Mouse (Mus musculus) adrenal gland, postnatal 25 days (tissue): Measurements from ENCODE around the gene Rnf17. TPM values are rescaled to one million over a fixed set of nuclear protein-coding genes. Genes with fewer than 3 reads are reported as not detected.

Source experiments
- DNase-seq: peaks from one replicate; pipeline ENCODE4 v3.0.0; 2021; ENCODE audit warnings: mixed read lengths
- long read RNA-seq: library from polyadenylated mRNA; stranded (forward); transcript quantifications from one replicate; pipeline ENCODE4 v2.0.0, GENCODE M21; 2021
- total RNA-seq: library from RNA; stranded (reverse); gene quantifications from 2 replicates; pipeline ENCODE4 v1.2.3, GENCODE M21; 2021

Gene Rnf17
- 1.6 and 1.7 TPM in 2 replicates for total RNA-seq
- long read RNA-seq, partial matches to known transcripts: 1 of 1 reads
- long read RNA-seq, other reads (novel, unspliced or antisense): 0 of 1 reads

DNA sequence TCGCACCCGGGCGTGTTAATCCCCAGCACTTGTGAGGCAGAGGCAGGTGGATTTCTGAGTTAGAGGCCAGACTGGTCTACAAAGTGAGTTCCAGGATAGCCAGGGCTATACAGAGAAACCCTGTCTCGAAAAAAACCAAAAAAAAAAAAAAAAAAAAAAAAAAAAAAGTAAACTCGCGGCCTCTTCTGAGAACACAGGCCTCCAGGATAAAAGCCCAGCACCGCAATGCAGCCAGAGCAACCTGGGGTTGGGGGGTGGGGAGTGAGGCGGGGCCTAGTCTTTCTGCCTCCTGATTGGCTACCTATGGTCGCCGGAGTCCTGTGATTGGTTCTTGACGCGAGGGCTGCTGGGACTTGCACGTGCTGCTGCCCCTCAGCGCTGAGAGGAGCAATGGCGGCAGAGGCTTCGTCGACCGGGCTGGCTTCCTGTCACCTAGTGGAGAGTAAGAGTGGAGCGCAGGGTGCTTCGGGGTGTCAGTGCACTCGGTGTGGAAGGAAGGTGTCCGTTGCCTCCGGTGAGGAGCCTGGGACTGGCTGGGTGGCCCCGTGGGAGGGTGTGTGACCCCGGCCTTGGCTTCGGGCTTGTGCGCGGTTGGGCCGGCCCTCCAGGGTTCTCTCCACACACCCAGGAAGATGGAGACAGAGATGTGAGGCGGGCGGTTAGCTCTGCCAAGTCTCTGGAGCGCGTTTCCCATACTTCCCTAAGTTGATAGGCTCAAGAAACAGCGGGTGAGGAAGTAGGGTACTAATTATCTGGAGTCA lies at the start of gene Rnf17:
Gene Rnf17 (plus strand): TSS at position 271 of the 761 bp plus-strand sequence.
- DNase-seq: no peak

DNA sequence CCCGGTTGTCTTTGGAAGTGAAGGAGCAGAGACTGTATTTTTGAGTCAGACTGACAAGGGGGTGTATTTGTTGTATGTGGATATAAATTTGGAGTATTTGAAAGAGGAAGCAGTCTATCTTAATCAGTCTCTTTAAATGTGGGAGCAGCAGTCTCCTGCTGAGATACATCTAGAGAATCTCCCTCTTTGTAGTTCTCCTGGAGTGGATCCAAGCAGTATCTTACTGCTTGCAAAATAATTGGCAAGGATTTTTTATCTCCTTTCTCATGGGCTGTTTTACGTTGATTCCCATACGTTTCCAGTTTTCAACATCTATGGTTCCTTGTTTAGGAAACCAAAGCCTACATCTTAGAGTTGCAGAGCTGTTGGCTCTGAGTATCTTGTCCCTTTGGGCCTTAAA lies 47.6 kb upstream of the Rnf17 start:
- DNase-seq: no peak

GRCm38 (mm10) chr14:56355396-56355795 lies 47.0 kb upstream of the Rnf17 start:
- no peak for DNase-seq

DNA sequence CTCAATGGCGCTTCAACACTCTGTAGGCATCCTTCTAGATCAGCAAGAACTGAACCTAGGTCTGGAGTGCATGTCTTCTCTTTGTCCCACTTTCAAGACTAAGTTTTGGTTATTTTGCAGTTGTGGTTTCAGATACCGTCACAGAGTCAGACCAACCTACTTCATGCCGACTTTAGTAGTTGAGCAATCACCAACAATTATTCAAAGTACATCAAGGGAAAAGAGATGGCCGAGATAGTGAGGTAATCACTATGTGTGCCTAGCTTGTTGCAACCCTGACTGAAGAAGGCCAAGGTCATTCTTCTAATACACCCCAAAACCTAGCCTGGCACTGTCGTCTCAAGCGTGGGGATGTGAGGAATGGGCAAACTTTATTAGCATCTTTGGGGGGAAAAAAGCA lies 46.2 kb upstream of the Rnf17 start:
- DNase-seq: no peak

DNA sequence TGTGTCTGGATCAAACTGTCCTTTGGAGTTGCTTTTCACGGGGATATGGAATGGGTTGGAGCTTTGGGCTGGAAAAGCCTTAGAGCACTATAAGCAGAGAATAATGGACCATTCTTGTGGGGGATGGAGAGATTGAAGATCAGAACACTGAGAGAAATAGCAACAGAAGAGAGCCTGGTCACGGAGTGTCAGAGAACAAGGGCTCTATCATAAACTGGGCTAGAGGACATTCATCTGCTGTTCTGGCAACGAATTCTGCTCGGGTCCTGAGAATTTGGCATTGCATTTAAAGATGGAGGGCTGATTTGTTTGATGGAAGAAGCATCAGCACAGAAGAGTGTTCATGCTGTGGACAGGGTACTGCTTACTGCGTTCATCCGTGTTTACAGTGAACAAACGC lies 44.0 kb upstream of the Rnf17 start:
- no peak for DNase-seq

DNA sequence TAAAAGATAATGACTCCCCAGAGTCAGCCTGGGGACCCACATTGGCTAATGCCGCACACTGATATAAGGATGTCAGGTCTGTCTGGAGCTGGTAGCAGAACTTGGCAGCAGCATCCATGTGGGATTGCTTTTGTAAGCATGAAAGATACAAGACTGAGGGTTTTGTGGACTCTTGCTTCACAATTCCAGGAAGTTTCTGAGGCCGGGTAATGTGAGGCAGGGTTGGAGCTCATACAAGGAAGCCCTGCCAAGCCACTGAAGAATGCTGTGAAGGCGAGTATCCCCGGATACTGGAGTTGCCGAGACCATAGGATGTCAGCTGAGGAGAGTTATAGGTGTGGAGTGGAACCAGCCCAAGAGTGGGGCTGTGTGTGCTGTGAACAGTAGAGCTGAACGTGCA lies 43.2 kb upstream of the Rnf17 start:
- DNase-seq: no peak

- no peak for DNase-seq
These were observed 37.6 kb upstream of the Rnf17 start, which contains the start of gene Atp12a for GRCm38 (mm10) chr14:56364711-56365237. Gene Atp12a, plus strand, starts transcription at chr14:56365068.

GRCm38 (mm10) chr14:56365292-56365691 lies 37.1 kb upstream of the Rnf17 start:
- DNase-seq: no peak

DNA sequence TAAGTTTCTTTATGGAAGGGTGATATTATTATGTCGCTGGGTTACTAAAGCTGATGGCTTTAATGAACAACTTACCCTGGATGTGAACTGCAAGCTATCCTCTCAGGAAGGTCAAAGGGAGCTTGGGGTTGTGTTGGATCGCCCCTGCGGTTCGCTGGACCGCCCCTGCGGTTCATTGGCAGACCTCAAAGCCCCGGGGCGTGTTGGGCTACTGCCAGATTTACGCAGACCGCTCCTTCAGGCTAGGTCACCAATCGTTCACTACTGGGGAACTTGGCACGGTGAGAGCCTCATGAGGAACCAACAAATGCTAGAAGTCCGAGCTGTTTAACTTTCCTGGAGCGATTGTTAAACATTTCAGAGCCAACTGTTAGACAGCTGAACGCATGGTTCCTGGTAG lies 35.7 kb upstream of the Rnf17 start:
- DNase-seq: no peak

- no peak for DNase-seq
These were observed 33.5 kb upstream of the Rnf17 start for GRCm38 (mm10) chr14:56368834-56369233.

GRCm38 (mm10) chr14:56375731-56376130 lies 26.6 kb upstream of the Rnf17 start:
- DNase-seq: peak; percentile 76

DNA sequence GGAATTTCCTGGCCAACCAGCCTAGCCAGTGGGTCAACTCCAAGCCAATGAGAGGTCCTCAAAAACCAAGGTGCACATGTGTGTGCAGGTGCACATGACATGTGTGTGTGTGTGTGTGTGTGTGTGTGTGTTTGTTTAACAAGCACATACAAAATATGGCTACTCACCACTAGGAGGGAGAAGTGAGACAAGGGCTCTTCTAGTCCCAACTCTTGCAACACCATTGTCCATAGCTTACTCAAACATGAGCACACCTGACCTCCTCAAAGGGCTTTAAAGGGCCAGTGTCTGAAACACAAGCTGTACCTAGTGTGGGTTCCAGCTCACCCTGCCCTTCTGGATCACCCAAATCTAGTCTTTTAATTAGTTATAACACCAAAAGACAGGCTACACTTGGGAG lies 24.6 kb upstream of the Rnf17 start:
- DNase-seq: no peak

DNA sequence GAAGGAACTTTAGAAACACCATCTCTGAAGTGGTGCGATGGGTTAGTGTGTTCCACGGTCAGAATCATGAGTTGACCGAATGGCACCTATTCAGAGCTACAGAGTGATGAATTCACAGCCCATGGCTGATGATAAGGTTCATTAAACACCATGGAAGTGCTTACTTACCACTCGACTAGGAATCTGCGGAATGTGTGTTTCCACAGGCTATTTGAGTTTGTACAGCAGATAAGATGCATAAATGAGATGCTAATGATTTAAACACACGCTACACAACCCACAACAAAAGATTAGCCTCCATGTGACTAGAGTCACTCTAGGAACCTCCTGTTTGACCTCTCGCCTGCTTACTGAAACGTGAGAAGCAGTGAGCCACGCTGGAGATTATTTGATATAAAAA lies 23.0 kb upstream of the Rnf17 start:
- DNase-seq: no peak

GRCm38 (mm10) chr14:56382366-56382765 lies 20.0 kb upstream of the Rnf17 start:
- no peak for DNase-seq

DNA sequence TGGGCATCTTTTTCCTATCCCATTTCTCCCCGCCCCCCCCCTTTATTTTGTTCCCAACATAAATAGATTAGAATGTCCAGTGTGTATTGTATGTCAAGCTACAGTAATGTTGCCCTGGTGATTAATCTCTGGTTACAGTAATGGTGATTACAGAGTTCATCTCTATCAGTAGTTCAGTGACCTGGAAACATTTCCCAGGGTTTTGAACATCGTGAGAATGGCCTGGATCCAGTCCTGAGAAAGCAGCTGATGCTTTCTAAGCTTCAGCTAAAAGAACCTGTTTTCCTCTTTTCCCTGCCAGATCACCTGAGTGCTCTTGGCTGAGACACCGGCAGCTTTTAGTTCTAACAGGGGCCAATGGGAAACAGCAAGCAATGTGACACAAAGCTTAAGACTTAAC lies 12.1 kb upstream of the Rnf17 start:
- no peak for DNase-seq

DNA sequence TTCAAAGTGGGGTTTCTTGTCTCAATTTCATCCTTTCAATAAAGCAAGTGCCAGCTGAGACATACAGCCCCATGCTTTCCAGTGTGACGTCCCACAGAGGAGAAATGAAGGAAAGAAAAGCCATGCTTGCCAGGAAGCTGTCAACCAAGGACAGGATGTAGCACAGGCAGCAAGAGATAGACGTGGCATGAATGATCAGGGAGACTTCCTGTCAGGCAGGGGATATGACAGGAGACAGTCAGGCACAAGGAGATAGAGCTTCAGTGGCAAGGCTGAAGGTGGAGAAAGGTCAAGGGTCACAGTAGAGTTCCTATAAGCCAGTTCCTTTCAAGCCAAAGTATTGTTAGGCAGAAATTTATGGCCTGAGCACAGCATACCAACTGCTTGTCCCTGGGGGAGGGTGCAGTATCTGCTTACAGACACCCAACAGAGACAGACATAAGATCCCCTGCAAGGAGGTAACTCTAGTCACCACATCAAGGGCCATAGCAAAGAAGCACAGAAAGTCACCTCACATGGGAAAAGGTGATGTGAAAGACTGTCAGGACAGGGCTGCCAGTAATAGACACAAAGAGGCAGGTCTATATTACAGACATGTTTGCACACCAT lies 8.6 kb upstream of the Rnf17 start:
- DNase-seq: no peak

- peak; percentile 25 for DNase-seq
These were observed 4.4 kb upstream of the Rnf17 start for GRCm38 (mm10) chr14:56398001-56398400.

DNA sequence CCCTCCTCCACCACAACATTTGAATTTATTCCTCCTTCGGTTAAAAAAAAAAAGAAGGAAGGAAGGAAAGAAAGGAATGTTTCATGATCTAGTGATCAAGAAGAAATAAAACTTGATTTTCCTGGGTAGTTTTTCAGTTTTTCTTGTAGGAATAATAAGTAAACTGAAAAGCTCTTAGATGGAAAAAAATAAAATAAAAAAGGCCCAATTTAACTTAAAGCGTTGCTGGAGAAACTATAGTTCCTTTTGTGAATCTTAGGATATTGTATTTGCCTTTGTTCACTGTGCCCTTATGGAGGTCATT lies 643 bp downstream of the Rnf17 start:
- DNase-seq: no peak

- DNase-seq: no peak
These were observed 59.7 kb downstream of the Rnf17 start for GRCm38 (mm10) chr14:56462090-56462489.

DNA sequence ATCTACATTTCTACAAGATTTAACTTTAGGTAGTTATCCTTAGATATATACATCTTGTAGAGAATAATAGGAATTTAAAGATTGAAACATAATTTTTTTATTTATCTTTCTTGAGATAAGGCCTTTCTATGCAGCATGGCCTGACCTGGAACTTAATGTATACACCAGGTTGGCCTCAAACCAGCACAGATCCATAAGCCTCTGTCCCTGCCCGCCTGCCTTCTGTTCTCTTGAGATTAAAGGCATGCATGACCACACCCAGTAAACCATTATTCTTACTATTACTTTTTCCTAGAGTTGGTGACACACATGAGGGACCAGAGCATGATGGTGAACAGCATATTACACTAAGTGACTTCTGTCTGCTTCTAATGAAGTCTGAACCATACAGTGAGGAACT lies 60.3 kb downstream of the Rnf17 start:
- no peak for DNase-seq

GRCm38 (mm10) chr14:56468145-56468544 lies 65.8 kb downstream of the Rnf17 start:
- no peak for DNase-seq

GRCm38 (mm10) chr14:56489806-56490205 lies 87.4 kb downstream of the Rnf17 start:
- no peak for DNase-seq

DNA sequence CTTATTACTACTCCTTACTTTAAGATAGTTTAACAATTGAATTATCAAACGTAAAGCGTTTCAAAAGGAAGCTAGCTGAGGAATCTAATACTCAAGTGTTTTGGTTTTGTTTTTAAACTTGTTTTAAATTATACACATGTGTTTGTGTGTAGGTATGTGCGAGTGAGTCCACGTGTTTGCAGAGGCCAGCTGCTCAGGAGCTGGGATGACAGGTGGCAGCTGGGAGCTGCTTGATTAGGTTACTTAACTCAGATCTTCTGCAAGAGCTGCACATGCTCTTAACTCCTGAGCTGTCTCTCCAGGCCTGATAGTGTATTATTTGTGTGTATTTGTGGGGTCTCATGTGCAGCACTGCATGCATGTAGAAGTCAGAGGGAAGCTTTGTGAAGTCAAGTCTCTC lies 100.0 kb downstream of the Rnf17 start:
- no peak for DNase-seq

DNA sequence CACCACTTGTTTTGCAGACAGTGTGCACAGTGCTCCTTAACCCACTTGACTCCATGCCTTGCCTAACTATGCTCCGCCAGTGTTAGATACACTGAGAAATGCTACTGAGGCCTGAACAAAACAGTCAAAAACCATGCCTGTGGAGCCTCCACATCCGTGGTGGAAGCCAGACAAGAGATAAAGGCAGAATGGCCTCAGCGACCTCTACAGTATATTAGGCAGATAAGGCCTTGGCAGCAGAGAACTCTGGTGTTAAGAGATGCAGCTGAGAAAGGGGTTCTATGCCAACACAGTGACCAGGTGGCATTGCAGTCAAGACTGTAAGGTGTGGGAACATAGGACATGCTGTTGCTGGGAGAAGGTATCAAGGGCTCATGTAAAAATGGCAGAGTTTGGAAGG lies 104.4 kb downstream of the Rnf17 start:
- DNase-seq: no peak
